Mouse (Mus musculus): Measurements from ENCODE around the gene Mgll. TPM values are rescaled to one million over a fixed set of nuclear protein-coding genes. Genes with fewer than 3 reads are reported as not detected.

Gene Mgll
- polyA plus RNA-seq, 1 experiment, result 63.4 TPM

DNA sequence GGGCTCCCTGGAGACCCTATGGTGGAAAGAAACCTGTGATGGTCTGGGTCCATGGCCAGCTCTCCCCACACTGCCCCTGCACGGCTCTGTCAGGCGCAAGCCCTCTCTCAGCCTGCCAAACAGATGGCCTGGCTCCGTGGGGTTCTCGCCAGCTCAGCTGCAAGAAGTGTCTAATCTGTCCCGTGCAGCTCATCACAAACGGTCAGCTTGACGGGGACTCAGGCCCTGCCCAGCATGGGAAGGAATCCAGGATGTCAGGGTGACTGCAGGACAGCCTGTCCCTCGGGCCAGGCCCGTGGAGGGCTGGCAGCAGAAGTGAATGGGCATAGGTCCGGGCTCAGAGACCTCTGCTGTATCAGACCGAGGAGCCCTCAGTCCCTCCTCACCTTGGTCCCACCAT, 97.7 kb downstream of the Mgll start:
- DNase-seq, result peak; percentile 90 to 94
- 5% methylated on average over 11 of the region's 11 CpGs for WGBS

GRCm38 (mm10) chr6:88824183-88824582, 100.0 kb downstream of the Mgll start:
- no peak overlapping the region for H3K4me3 ChIP-seq (replicated peaks; ENCODE audit: insufficient read depth, low read depth, low read length)
- no peaks in the 10 kb centered on the region for H3K27me3 ChIP-seq (ENCODE audit: control insufficient read depth, insufficient read depth, low read length)
- 39% methylated on average over 7 of the region's 7 CpGs for WGBS

More for the DNA sequence above, 97.7 kb downstream of the Mgll start:
- Histone ChIP-seq H3K27ac (ENCODE audit: insufficient read depth, low read length) (peak overlapping the region; percentile 37), H3K4me3 (replicated peaks; ENCODE audit: insufficient read depth, low read depth, low read length) (no peak overlapping the region), H3K4me1 (ENCODE audit: control insufficient read depth, insufficient read depth, low read length) (peaks cover 64% of the 10 kb centered on the region), H3K27me3 (ENCODE audit: control insufficient read depth, insufficient read depth, low read length) (no peaks in the 10 kb centered on the region)
- TF ChIP-seq POLR2A (IDR thresholded peaks at IDR 0.05; ENCODE audit: borderline replicate concordance, insufficient read depth, low read length) (no peak), CTCF (IDR thresholded peaks at IDR 0.05; ENCODE audit: borderline replicate concordance, insufficient read depth, low read depth, low read length) (no peak)

DNA sequence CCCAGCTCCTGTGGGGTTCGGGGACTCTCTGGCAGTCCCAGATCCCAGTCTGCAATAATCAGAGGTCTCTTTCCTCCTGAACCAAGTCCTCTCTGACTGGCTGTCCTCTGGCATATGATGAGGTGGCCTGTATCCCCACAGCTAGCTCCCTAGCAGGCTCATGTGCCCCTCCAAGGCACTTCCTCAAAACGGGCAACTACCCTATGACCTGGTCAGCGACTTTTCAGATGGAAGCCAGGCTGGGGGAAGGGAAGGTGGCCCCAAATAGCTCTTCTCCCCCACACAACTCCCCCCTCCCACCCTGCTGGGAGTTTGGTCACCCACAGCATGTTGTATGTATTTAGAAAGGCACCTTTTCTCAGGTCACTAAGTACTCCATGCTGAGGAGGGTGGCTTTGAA, 101.9 kb downstream of the Mgll start:
- peaks cover 66% of the 10 kb centered on the region for H3K4me1 ChIP-seq (ENCODE audit: control insufficient read depth, insufficient read depth, low read length)
- no peak for DNase-seq
- TF ChIP-seq CTCF (IDR thresholded peaks at IDR 0.05; ENCODE audit: borderline replicate concordance, insufficient read depth, low read depth, low read length), result no peak
- TF ChIP-seq POLR2A (IDR thresholded peaks at IDR 0.05; ENCODE audit: borderline replicate concordance, insufficient read depth, low read length), result no peak
- no peak overlapping the region for H3K4me3 ChIP-seq (replicated peaks; ENCODE audit: insufficient read depth, low read depth, low read length)
- no peaks in the 10 kb centered on the region for H3K27me3 ChIP-seq (ENCODE audit: control insufficient read depth, insufficient read depth, low read length)
- no peak overlapping the region for H3K27ac ChIP-seq (ENCODE audit: insufficient read depth, low read length)
- 60% methylated on average over 3 of the region's 3 CpGs for WGBS

More at GRCm38 (mm10) chr6:88824183-88824582, 100.0 kb downstream of the Mgll start:
- Histone ChIP-seq H3K27ac (ENCODE audit: insufficient read depth, low read length) (no peak overlapping the region), H3K4me1 (ENCODE audit: control insufficient read depth, insufficient read depth, low read length) (peaks cover 75% of the 10 kb centered on the region)
- DNase-seq, result no peak
- no peak for TF ChIP-seq CTCF (IDR thresholded peaks at IDR 0.05; ENCODE audit: borderline replicate concordance, insufficient read depth, low read depth, low read length)
- TF ChIP-seq POLR2A (IDR thresholded peaks at IDR 0.05; ENCODE audit: borderline replicate concordance, insufficient read depth, low read length), result no peak

GRCm38 (mm10) chr6:88826545-88826944, 102.3 kb downstream of the Mgll start:
- DNase-seq, result peak in 1 of 2 experiments; percentile 54
- TF ChIP-seq CTCF (IDR thresholded peaks at IDR 0.05; ENCODE audit: borderline replicate concordance, insufficient read depth, low read depth, low read length) (peak; percentile 16; the same call in 1 of the 2 replicates), POLR2A (IDR thresholded peaks at IDR 0.05; ENCODE audit: borderline replicate concordance, insufficient read depth, low read length) (no peak)
- Histone ChIP-seq H3K4me1 (ENCODE audit: control insufficient read depth, insufficient read depth, low read length) (peaks cover 65% of the 10 kb centered on the region), H3K27ac (ENCODE audit: insufficient read depth, low read length) (peak overlapping the region; percentile 75), H3K4me3 (replicated peaks; ENCODE audit: insufficient read depth, low read depth, low read length) (no peak overlapping the region), H3K27me3 (ENCODE audit: control insufficient read depth, insufficient read depth, low read length) (no peaks in the 10 kb centered on the region)
- 22% methylated on average over 6 of the region's 6 CpGs for WGBS

- Histone ChIP-seq H3K4me3 (replicated peaks; ENCODE audit: insufficient read depth, low read depth, low read length) (no peak overlapping the region), H3K27me3 (ENCODE audit: control insufficient read depth, insufficient read depth, low read length) (no peaks in the 10 kb centered on the region), H3K4me1 (ENCODE audit: control insufficient read depth, insufficient read depth, low read length) (peaks cover 61% of the 10 kb centered on the region), H3K27ac (ENCODE audit: insufficient read depth, low read length) (peak overlapping the region; percentile 75)
- TF ChIP-seq POLR2A (IDR thresholded peaks at IDR 0.05; ENCODE audit: borderline replicate concordance, insufficient read depth, low read length) (no peak), CTCF (IDR thresholded peaks at IDR 0.05; ENCODE audit: borderline replicate concordance, insufficient read depth, low read depth, low read length) (no peak)
- DNase-seq, result no peak
- 39% methylated on average over 3 of the region's 3 CpGs for WGBS
These were observed 102.8 kb downstream of the Mgll start for GRCm38 (mm10) chr6:88826965-88827364.

DNA sequence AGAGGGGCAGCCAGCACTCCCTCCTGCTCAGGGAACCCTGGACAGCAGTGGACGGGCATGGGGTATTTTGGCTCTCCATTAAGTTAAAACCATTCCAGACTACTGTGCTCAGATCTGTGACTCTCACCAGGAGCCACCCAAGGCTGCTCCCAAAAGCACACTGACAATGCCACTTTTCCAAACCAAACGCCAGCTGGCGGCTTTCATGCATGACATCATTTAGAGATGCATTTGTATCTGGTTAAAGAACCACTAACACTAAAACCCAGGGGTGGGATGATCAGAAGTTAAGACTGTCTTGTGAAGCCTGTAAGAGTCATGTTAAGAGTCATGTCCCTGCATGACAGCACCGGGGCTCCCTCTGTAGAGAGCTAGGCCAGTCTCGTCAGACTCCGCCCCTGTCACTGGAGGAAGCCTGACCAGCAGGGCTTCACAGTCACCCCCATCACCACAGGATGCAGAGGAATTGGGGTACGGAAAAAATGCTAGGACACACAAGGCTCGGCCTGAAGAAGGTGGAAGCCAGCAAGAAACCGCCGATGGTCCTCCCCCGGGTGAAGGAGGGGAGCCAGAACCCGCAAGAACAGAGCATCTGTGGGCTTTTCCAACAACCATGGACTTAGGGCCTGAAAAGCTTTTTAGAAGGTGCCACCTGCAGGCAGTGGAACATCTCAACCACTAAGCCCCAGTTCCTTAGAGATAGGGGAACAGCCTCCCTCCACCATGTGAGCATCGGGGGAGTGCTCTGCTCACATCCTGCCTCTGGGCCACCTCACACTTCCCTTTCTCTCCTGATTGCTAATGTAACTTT, 103.4 kb downstream of the Mgll start:
- peak in 1 of 2 experiments; percentile 62 for DNase-seq
- H3K4me3 ChIP-seq (replicated peaks; ENCODE audit: insufficient read depth, low read depth, low read length), result no peak overlapping the region
- H3K27ac ChIP-seq (ENCODE audit: insufficient read depth, low read length), result peak overlapping the region; percentile 75
- H3K4me1 ChIP-seq (ENCODE audit: control insufficient read depth, insufficient read depth, low read length), result peaks cover 57% of the 10 kb centered on the region
- H3K27me3 ChIP-seq (ENCODE audit: control insufficient read depth, insufficient read depth, low read length), result no peaks in the 10 kb centered on the region
- 21% methylated on average over 13 of the region's 13 CpGs for WGBS
- no peak for TF ChIP-seq POLR2A (IDR thresholded peaks at IDR 0.05; ENCODE audit: borderline replicate concordance, insufficient read depth, low read length)
- TF ChIP-seq CTCF (IDR thresholded peaks at IDR 0.05; ENCODE audit: borderline replicate concordance, insufficient read depth, low read depth, low read length), result peak; percentile 19; the same call in 1 of the 2 replicates

DNA sequence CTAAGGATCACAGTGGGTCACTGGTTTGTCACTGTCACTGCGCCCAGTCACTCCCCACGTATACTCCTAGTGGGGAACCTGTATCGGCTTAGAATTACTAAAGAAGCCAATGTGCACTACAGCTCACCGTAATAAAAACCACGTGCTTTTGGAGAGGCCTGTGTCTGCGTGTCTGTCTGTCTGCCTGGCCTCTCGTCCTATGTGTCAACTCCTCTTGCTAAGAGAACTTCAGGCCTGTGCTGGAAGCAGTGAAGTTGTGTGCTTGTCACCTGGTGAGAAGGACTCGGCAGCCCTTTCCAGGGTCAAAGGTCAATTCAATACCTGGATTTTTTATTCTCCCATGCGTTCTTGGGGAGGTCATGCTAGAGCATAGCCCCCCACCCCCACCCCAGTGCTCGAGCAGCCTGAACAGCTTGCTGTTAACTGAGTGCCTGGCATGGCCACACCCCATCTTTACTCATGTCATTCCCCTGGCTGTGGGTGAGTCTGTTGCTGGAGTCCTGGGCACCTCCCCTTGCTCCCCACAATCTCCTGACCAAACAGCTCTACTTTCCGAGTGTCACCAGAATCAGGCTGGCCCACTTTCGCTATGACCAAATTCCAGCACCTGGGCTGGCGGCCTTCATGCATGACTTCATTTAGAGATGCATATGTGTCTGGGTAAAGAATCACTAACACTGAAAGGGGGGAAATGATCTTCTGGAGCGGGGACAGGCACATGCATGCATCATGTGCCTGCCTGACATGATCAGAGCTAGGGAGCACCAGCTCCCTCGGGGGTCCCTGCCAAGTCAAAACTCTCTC, 104.2 kb downstream of the Mgll start:
- TF ChIP-seq POLR2A (IDR thresholded peaks at IDR 0.05; ENCODE audit: borderline replicate concordance, insufficient read depth, low read length) (no peak), CTCF (IDR thresholded peaks at IDR 0.05; ENCODE audit: borderline replicate concordance, insufficient read depth, low read depth, low read length) (no peak)
- no peak overlapping the region for H3K4me3 ChIP-seq (replicated peaks; ENCODE audit: insufficient read depth, low read depth, low read length)
- H3K27ac ChIP-seq (ENCODE audit: insufficient read depth, low read length), result no peak overlapping the region
- WGBS, result 74% methylated on average over 15 of the region's 15 CpGs
- DNase-seq, result no peak
- peaks cover 50% of the 10 kb centered on the region for H3K4me1 ChIP-seq (ENCODE audit: control insufficient read depth, insufficient read depth, low read length)
- no peaks in the 10 kb centered on the region for H3K27me3 ChIP-seq (ENCODE audit: control insufficient read depth, insufficient read depth, low read length)

All from cerebellum, adult 2 months (tissue).